Mouse (Mus musculus) cerebellum, adult 2 months (tissue): ENCODE measurements around the gene Tamm41. TPM values are rescaled to one million over a fixed set of nuclear protein-coding genes. Genes with fewer than 3 reads are reported as not detected.

Experiments used
- DNase-seq, 2 experiments: peaks; one replicate each; pipeline ENCODE4 v3.0.0; 2021
- H3K27ac ChIP-seq: fragments of 200-500 bp; 2 replicates; pipeline ENCODE4 v1.5.1; 2012; ENCODE audit warnings: low read length, control low read depth, inconsistent platforms; ENCODE audit not compliant: insufficient read depth
- H3K27me3 ChIP-seq: fragments of 200-500 bp; 2 replicates; pipeline ENCODE4 v1.6.1; 2012; ENCODE audit warnings: inconsistent platforms, mild to moderate bottlenecking, low read length, moderate library complexity; ENCODE audit not compliant: control insufficient read depth, insufficient read depth
- H3K4me1 ChIP-seq: fragments of 200-500 bp; 2 replicates; pipeline ENCODE4 v1.6.1; 2011; ENCODE audit warnings: low read length; ENCODE audit not compliant: control insufficient read depth, insufficient read depth
- H3K4me3 ChIP-seq: fragments of 200-500 bp; replicated peaks from 2 replicates; pipeline ENCODE3; 2011; ENCODE audit warnings: mild to moderate bottlenecking, low read depth, low read length, control low read depth; ENCODE audit not compliant: insufficient read depth
- CTCF ChIP-seq: fragments of 200-500 bp; IDR thresholded peaks from 2 replicates; pipeline ENCODE4 v1.5.1; 2011; ENCODE audit warnings: low read depth, mild to moderate bottlenecking, control low read depth, low read length, moderate library complexity, borderline replicate concordance; ENCODE audit not compliant: insufficient read depth
- POLR2A ChIP-seq: fragments of 200-500 bp; IDR thresholded peaks from 2 replicates; pipeline ENCODE4 v1.6.1; 2011; ENCODE audit warnings: low read length, control low read depth, borderline replicate concordance; ENCODE audit not compliant: insufficient read depth
- WGBS: fragments of 180-500 bp; shearing (Covaris S2); methylation state at CpG from one replicate; pipeline ENCODE4 v1.1.7; 2018; 5-methylcytosine and 5-hydroxymethylcytosine counted together
- polyA plus RNA-seq: library from polyadenylated mRNA; depleted of rRNA; stranded (reverse); fragments of >200 nt; gene quantifications from 2 replicates; pipeline ENCODE4 v1.2.3, GENCODE M21; 2012; rRNA removed

The Tamm41 gene
- polyA plus RNA-seq, 1 experiment = 32.4 TPM

DNA sequence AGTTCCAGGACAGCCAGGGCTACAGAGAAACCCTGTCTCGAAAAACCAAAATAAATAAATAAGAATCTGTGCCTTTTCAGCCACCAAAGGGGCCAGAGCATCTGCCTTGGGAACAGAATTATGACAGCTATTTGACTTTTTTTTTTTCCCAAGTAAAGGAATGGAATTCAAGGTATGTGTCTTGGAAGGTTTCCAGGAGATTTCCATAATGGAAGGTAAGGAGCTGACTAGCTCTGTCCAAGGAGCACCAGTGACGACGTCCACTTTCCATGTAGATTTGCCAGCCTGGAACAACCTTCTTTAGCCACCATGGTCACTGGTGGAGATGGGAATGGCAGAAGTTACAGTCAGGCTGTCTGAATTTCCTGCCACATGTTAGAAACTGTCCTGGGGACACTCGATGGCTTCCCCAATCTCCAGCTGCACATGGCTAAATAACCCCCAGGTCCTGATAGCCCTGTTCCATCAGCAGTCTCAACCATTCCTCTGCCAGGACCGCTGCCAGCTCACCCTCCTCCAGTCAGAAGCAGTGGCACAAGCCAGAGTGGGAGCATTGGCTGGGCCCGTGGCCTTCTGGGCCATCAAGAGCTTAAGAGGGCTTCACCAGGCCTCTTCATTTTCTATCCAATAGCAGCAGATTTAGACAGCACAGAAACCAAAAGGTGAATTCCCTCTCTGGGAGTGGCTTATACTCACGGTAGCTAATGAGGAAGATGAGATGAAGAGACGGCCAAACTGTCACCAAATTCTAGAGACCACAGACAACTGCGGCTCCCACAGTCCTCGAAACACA lies 76.2 kb downstream of the Tamm41 start:
- DNase-seq = no peak
- Histone ChIP-seq H3K4me3 (no peak overlapping the region), H3K27ac (no peak overlapping the region), H3K4me1 (no peaks in the 10 kb centered on the region), H3K27me3 (no peaks in the 10 kb centered on the region; the same call in 1 of the 2 replicates)
- TF ChIP-seq CTCF (no peak), POLR2A (no peak)
- 78% methylated on average over 10 of the region's 10 CpGs for WGBS

GRCm38 (mm10) chr6:114959012-114959398 lies 78.7 kb downstream of the Tamm41 start:
- TF ChIP-seq CTCF (no peak), POLR2A (no peak)
- 87% methylated on average over 6 of the region's 6 CpGs for WGBS
- no peak overlapping the region for H3K27ac ChIP-seq
- no peak overlapping the region for H3K4me3 ChIP-seq
- H3K4me1 ChIP-seq = no peaks in the 10 kb centered on the region
- no peaks in the 10 kb centered on the region; the same call in 1 of the 2 replicates for H3K27me3 ChIP-seq
- DNase-seq = no peak

- DNase-seq = no peak
- H3K4me3 ChIP-seq = no peak overlapping the region
- no peak overlapping the region for H3K27ac ChIP-seq
- H3K27me3 ChIP-seq = no peaks in the 10 kb centered on the region; the same call in 1 of the 2 replicates
- TF ChIP-seq POLR2A = no peak
- no peak for TF ChIP-seq CTCF
- H3K4me1 ChIP-seq = no peaks in the 10 kb centered on the region
- 82% methylated on average over 10 of the region's 10 CpGs for WGBS
These were observed 79.2 kb downstream of the Tamm41 start for GRCm38 (mm10) chr6:114958249-114959011.

DNA sequence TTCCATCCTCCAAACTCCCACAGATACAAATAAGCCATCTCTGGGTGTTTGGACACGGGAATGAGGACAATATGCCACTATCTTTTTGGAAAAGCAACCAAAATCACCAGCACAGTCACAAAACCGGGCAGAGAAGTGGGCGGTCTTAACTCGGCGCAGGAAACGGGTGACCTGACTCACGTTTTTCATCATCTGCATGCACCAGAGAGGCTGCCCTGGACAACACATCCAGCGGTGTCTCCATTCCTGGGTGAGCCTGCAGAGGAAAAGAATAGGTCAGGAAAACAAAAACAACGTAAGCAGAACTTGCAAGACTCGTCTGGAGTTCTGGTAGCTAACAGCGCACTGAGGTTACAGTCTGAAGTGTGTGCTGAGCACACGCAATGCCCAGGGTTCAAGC lies 79.9 kb downstream of the Tamm41 start:
- H3K27me3 ChIP-seq = no peaks in the 10 kb centered on the region; the same call in 1 of the 2 replicates
- no peak for DNase-seq
- 78% methylated on average over 12 of the region's 12 CpGs for WGBS
- no peak overlapping the region for H3K27ac ChIP-seq
- H3K4me1 ChIP-seq = no peaks in the 10 kb centered on the region
- no peak overlapping the region for H3K4me3 ChIP-seq
- no peak for TF ChIP-seq POLR2A
- no peak for TF ChIP-seq CTCF

- Histone ChIP-seq H3K27me3 (no peaks in the 10 kb centered on the region), H3K27ac (no peak overlapping the region), H3K4me3 (no peak overlapping the region), H3K4me1 (no peaks in the 10 kb centered on the region)
- no peak for DNase-seq
- 85% methylated on average over 5 of the region's 5 CpGs for WGBS
- TF ChIP-seq POLR2A = no peak
- no peak for TF ChIP-seq CTCF
These were observed 83.2 kb downstream of the Tamm41 start for GRCm38 (mm10) chr6:114954496-114954895.

Other genes starting within 250 kb of the Tamm41 start
- 22.3 and 23.9 TPM in 2 replicates for gene Vgll4, start 67.9 kb downstream of the Tamm41 start, polyA plus RNA-seq
- gene Syn2, start 97.0 kb upstream of the Tamm41 start, polyA plus RNA-seq = 272 and 292 TPM in 2 replicates
- not detected in 2 replicates for gene Gm17482, start 189.5 kb upstream of the Tamm41 start, polyA plus RNA-seq
- 111 and 118 TPM in 2 replicates for gene Timp4, start 214.3 kb upstream of the Tamm41 start, polyA plus RNA-seq